Mouse (Mus musculus) G1E (cell line): ENCODE data around the gene Atg101. TPM values are rescaled to one million over a fixed set of nuclear protein-coding genes. Genes with fewer than 3 reads are reported as not detected.
"Not testable (repeated sequence)": the region's sequence is repeated elsewhere in the genome, so short reads cannot be mapped to it uniquely, and the experiment has no call there.

Experiments used
- ATAC-seq: 2 replicates; pipeline ENCODE4 v1.8.0; 2016; ENCODE audit warnings: mild to moderate bottlenecking; ENCODE audit not compliant: insufficient number of reproducible peaks, poor library complexity, low FRiP score, severe bottlenecking; ENCODE audit errors: extremely low read depth
- DNase-seq: peaks from one replicate; pipeline ENCODE4 v3.0.0; 2012; ENCODE audit warnings: low spot score
- H3K27me3 ChIP-seq: 2 replicates; pipeline ENCODE4 v1.6.1; 2012; ENCODE audit warnings: mild to moderate bottlenecking, low read length, inconsistent platforms; ENCODE audit not compliant: insufficient read depth
- H3K36me3 ChIP-seq: replicated peaks from 2 replicates; pipeline ENCODE3; 2012; ENCODE audit warnings: mild to moderate bottlenecking, inconsistent platforms
- H3K4me1 ChIP-seq: 2 replicates; pipeline ENCODE4 v1.6.1; 2012; ENCODE audit warnings: low read depth, low read length, inconsistent platforms, mixed read lengths; ENCODE audit not compliant: insufficient read depth
- H3K4me3 ChIP-seq: 2 replicates; pipeline ENCODE4 v1.5.1; 2012; ENCODE audit warnings: low read depth, mild to moderate bottlenecking, inconsistent platforms, low read length, moderate library complexity, mixed read lengths
- H3K9me3 ChIP-seq: replicated peaks from 2 replicates; pipeline ENCODE4 v1.6.1; 2012; ENCODE audit warnings: inconsistent platforms
- CTCF ChIP-seq: IDR thresholded peaks from 2 replicates; pipeline ENCODE4 v1.5.1; 2012; ENCODE audit warnings: low read depth, low read length, inconsistent platforms, mixed read lengths
- GATA1 ChIP-seq: IDR thresholded peaks from 2 replicates; pipeline ENCODE4 v1.6.1; 2012; ENCODE audit warnings: borderline replicate concordance, low read length, inconsistent platforms, mixed read lengths
- GATA2 ChIP-seq: IDR thresholded peaks from 2 replicates; pipeline ENCODE4 v1.6.1; 2012; ENCODE audit warnings: low read depth, low read length, inconsistent platforms, borderline replicate concordance
- POLR2AphosphoS5 ChIP-seq: IDR thresholded peaks from 2 replicates; pipeline ENCODE4 v1.6.1; 2012; ENCODE audit warnings: low read depth, low read length, inconsistent platforms; ENCODE audit not compliant: insufficient replicate concordance
- TAL1 ChIP-seq: conservative IDR thresholded peaks from 2 replicates; pipeline ENCODE4 v1.6.1; 2012; ENCODE audit warnings: low read depth, low read length, inconsistent platforms, mixed read lengths
- polyA plus RNA-seq: library from polyadenylated mRNA; stranded (reverse); fragments of >175 nt; gene quantifications from 2 replicates; pipeline ENCODE4 v1.2.3, GENCODE M21; 2012
- total RNA-seq, 2 experiments: library from RNA; stranded (forward) in 1 of 2; stranded (reverse) in 1 of 2; fragments of 200-1000 nt in 1 of 2; fragments of >200 nt in 1 of 2; fragmentation: Nextera tagmentation in 1 of 2; gene quantifications; 2 replicates each; pipeline ENCODE4 v1.2.3; 2014 to 2017

Gene Atg101
- total and polyA plus RNA-seq, 3 experiments: 5.9 to 42.5 (median 34.6) TPM

DNA sequence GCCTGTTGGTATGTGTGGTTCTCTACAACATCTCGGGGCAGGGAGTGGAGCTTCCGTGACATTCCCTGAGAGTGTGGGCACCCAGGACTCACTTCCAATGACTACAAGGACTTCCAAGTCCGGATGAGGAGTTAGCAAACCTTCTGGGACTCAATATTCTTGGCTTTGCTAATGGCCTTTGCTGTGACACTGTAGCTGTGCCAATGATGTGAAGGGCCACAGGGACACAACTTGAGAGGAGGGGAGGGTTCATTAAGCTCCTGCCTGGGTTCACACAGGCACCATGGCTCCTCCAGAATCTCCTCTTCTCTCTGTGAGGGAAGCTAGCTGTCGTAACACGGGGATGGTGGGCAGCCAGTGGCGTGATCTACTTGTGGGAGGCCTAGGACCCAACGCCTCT lies 38.6 kb downstream of the Atg101 start:
- no peaks in the 10 kb centered on the region for H3K27me3 ChIP-seq
- peaks cover 37% of the 10 kb centered on the region for H3K4me1 ChIP-seq
- TF ChIP-seq GATA1 (no peak), GATA2 (no peak), CTCF (no peak)
- no peak overlapping the region for H3K4me3 ChIP-seq
- peaks cover 39% of the 10 kb centered on the region for H3K9me3 ChIP-seq
- H3K36me3 ChIP-seq: no peaks in the 10 kb centered on the region
- ATAC-seq: no peak
- no peak for DNase-seq

DNA sequence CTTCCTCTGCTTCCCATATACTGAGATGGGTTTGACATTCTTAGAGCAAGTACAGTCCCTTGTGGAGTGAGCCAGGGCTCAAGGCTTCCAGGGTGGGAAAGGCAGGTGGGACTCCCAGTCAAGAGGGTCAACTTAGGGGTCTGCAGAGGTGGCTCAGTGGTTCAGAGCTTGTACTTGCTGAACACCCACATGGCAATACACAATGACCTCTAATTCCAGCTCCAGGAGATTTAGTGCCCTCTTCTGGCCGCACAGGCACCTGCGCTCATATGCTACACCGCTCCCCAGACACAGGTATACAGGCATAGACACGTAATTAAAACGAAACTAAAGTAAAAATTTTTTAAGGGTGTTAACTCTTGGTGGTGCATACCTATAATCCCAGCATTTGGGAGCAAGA lies 39.4 kb downstream of the Atg101 start:
- peaks cover 34% of the 10 kb centered on the region for H3K4me1 ChIP-seq
- peaks cover 47% of the 10 kb centered on the region for H3K9me3 ChIP-seq
- no peak overlapping the region for H3K4me3 ChIP-seq
- no peaks in the 10 kb centered on the region for H3K36me3 ChIP-seq
- ATAC-seq (no peak), DNase-seq (no peak)
- no peak for TF ChIP-seq CTCF
- TF ChIP-seq POLR2AphosphoS5: no peak
- no peak for TF ChIP-seq TAL1
- no peak for TF ChIP-seq GATA2
- TF ChIP-seq GATA1: no peak
- no peaks in the 10 kb centered on the region for H3K27me3 ChIP-seq

DNA sequence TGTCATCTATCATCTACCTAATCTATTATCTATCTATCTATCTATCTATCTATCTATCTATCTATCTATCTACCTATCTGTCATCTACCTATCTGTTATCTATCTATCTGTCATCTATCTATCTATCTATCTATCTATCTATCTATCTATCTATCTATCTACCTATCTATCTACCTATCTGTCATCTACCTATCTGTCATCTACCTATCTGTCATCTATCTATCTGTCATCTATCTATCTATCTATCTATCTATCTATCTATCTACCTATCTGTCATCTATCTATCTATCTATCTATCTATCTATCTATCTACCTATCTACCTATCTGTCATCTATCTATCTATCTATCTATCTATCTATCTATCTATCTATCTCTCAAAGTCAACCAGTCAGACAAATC lies 40.3 kb downstream of the Atg101 start:
- peaks cover 53% of the 10 kb centered on the region for H3K9me3 ChIP-seq
- H3K27me3 ChIP-seq, ATAC-seq, H3K4me3 ChIP-seq, DNase-seq, H3K36me3 ChIP-seq: not testable (repeated sequence)
- peaks cover 27% of the 10 kb centered on the region for H3K4me1 ChIP-seq

DNA sequence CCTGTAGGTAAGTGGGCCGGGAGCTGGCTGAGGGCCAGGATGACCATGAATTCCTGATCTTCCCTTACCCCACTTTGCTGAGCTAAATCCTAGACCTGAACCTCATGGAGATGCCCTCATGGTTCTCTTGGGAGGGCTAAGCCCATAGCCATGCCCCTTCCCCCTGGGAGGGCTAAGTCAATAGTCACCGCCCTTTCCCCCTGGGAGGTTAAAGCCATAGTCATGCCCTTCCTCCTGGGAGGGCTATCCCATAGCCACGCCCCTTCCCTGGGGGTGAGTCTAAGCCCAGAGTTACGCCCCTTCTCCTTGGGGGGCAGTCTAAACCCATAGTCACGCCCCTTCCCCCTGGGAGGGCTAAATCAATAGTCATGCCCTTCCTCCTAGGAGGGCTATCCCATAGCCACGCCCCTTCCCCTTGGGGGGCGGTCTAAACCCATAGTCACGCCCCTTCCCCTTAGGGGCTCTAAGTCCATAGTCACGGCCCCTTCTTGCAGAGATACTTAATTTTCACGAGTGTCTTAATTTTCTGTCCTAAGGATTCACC lies 42.0 kb downstream of the Atg101 start:
- TF ChIP-seq GATA1: no peak
- TF ChIP-seq CTCF: no peak
- no peak for TF ChIP-seq TAL1
- TF ChIP-seq POLR2AphosphoS5: no peak
- TF ChIP-seq GATA2: no peak
- DNase-seq: no peak
- H3K9me3 ChIP-seq: peaks cover 60% of the 10 kb centered on the region
- no peaks in the 10 kb centered on the region; the same call in 1 of the 2 replicates for H3K27me3 ChIP-seq
- ATAC-seq: no peak
- no peaks in the 10 kb centered on the region for H3K36me3 ChIP-seq
- H3K4me1 ChIP-seq: peaks cover 16% of the 10 kb centered on the region
- no peak overlapping the region for H3K4me3 ChIP-seq

DNA sequence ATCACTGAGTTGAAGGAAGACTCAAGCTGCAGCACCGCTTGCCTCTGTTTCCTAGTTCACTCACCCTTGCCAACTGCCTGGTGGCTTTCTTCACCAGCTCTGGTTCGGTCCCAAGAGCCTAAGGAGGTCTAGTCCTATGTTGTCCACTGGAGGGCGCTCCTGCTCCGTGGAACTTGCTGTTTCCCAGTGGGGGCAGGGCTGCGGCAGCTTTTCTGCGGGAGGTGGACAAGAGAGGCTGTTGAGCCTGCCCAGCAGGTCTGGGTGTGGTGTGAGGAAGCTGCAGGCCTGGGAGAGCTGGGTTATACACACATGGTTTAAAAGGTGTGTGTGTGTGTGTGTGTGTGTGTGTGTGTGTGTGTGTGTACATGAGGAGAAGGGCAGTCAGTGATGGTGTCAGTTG lies 43.2 kb downstream of the Atg101 start:
- no peaks in the 10 kb centered on the region; the same call in 1 of the 2 replicates for H3K27me3 ChIP-seq
- H3K9me3 ChIP-seq: peaks cover 66% of the 10 kb centered on the region
- H3K36me3 ChIP-seq: no peaks in the 10 kb centered on the region
- H3K4me1 ChIP-seq: peaks cover 6% of the 10 kb centered on the region
- H3K4me3 ChIP-seq: no peak overlapping the region
- DNase-seq (peak; percentile 10), ATAC-seq (no peak)
- TF ChIP-seq CTCF (peak; percentile 17; the same call in 1 of the 2 replicates), POLR2AphosphoS5 (no peak)

DNA sequence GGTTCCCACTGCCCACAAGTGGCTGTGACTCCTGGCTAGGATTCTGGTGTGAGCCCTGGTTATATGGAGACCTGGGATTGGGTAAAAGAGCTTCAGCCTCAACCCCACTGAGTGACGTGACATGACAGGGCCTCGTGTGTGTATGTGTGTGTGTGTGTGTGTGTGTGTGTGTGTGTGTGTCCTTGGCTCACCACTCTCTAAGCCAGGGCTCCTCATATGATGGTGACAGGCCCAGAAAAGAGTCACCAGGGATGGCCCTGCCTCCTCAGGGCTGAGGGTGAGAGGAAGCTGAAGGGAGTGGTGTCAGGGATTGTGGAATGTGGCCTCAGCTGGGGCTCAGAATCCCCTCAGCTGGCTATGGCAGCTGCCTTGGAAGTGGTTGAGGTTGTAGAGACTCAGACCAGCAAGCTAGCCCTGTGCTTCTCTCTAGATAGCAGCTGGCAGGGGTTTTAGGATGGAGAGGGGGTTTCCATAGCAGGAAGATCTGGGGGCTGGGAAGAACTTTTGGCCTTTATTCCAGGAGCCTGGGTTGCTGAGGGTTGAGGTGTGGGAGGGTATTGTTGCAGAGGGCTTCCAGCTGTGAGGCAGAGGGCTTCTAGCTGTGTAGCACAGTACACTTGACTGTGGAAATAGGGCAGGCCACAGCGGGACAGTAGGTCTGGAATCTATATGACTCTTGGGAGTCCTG lies 44.9 kb downstream of the Atg101 start:
- DNase-seq (no peak), ATAC-seq (no peak)
- no peaks in the 10 kb centered on the region for H3K36me3 ChIP-seq
- peaks cover 4% of the 10 kb centered on the region; the same call in 1 of the 2 replicates for H3K27me3 ChIP-seq
- TF ChIP-seq TAL1: no peak
- no peak for TF ChIP-seq POLR2AphosphoS5
- TF ChIP-seq GATA1: no peak
- TF ChIP-seq GATA2: no peak
- no peak for TF ChIP-seq CTCF
- no peaks in the 10 kb centered on the region; the same call in 1 of the 2 replicates for H3K4me1 ChIP-seq
- no peak overlapping the region for H3K4me3 ChIP-seq
- H3K9me3 ChIP-seq: peaks cover 61% of the 10 kb centered on the region

DNA sequence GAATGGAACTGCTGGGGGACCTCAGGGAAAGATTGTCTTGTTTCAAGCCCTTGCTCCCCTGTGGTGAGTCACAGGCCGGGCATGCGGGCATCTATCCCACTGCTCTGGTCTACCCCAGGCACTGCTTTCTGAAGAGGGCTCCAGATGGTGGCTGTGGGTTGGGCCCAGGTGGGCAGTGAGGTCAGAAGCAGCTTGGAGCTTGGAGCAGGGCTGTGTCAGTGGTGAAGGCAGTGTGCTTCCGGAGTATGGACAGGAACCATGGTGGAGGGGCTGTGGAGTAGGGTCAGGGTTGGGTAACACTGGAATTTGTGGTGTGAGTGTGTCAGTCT lies 45.5 kb downstream of the Atg101 start:
- no peak for TF ChIP-seq POLR2AphosphoS5
- no peak for TF ChIP-seq GATA2
- no peak for TF ChIP-seq TAL1
- TF ChIP-seq CTCF: no peak
- no peak for TF ChIP-seq GATA1
- peaks cover 65% of the 10 kb centered on the region for H3K9me3 ChIP-seq
- no peak overlapping the region for H3K4me3 ChIP-seq
- H3K4me1 ChIP-seq: no peaks in the 10 kb centered on the region; the same call in 1 of the 2 replicates
- no peak for DNase-seq
- no peak for ATAC-seq
- peaks cover 4% of the 10 kb centered on the region; the same call in 1 of the 2 replicates for H3K27me3 ChIP-seq
- H3K36me3 ChIP-seq: no peaks in the 10 kb centered on the region
